Mouse (Mus musculus) gonadal fat pad, adult 2 months (tissue): Measurements from ENCODE around the gene Npepps. TPM values are rescaled to one million over a fixed set of nuclear protein-coding genes. Genes with fewer than 3 reads are reported as not detected.
A peak's percentile ranks its signal among the peaks of the same experiment; 100 is the strongest.

ENCODE experiments used
- DNase-seq: peaks from one replicate; pipeline ENCODE4 v3.0.0-alpha.2; 2012; ENCODE audit warnings: low read depth
- polyA plus RNA-seq: library from polyadenylated mRNA; depleted of rRNA; stranded (reverse); fragments of >200 nt; gene quantifications from 2 replicates; pipeline ENCODE4 v1.2.3, GENCODE M21; 2012; rRNA removed

Npepps gene
- polyA plus RNA-seq, 1 experiment: 24.7 TPM

DNA sequence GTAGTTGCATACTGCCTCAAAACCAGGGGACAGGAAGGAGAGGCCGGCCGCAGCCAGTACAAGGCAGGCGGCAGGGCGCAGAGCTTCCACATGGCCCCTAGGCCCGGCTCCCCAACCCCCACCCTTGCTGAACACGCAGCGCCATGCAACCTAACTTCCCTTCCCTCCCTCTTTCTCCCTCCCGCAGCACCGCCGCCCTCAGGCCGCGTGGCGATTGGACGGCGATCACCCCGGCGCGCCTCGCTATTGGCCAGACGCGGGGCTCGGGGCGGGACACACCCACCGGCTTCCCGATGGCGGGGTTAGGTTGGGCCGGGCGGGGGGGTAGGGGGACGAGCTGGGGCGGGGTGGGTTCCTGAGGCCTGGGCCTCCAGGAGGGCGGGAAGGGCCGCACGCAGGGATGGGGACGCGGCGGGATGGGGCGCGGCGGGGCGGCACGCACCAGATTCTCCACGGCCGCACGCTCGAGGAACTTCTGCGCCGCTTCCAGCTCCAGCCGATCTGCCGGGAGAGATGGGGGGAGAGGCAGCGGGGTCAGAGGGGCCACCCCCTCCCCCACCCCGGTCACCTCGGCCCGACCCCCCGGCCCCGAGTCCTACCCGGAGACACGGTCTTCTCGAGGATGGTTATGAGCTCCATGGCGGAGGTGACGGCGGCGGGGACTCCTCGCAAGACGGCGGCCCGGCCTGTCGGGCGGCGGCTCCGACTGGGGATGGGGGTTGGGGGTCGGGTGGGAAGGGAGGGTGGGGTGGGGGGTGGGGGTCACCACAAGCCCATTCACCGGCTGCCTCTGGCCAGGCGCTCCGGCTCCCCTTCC, 93.3 kb downstream of the Npepps start:
- DNase-seq: peak; percentile 41

DNA sequence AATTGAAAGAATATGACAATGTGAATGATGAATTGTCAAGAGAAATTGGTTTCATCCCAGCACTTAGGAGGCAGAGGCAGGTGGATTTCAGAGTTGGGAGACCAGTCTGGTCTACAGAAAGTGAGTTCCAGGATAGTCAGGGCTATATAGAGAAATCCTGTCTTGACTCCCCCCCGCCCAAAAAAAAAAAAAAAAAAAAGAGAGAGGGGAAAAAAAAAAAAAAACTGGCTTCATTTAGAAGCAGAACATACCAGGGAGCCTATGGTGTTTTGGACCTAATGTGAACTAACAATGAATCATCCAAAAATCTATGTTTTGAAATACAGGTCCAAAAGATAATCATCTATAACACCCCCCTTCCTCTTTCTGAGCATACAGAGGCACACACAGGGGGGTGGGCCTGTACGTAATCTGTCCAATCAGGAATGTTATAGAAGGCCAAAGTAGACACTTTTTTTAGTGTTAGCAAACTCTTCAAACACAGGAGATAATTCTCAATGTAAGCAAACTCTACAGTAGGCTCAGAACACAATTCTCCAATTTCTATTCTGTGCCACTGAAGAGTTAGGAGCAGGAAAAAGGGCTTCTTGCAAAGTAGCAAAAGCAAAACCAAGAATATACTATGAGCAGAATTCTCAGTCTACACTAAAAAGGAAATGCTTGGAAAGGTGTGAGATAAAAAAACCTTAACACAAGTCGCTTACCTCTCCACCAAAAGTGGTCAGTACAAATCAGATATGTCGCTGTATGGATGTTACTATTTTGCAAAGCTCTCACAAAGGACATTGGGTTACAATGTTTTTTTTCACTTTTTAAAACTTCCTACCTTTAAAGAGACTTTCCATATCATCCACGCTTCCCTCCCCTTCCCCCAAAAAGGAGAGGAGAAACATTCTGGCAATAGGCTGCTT, 94.5 kb downstream of the Npepps start:
- DNase-seq: no peak

DNA sequence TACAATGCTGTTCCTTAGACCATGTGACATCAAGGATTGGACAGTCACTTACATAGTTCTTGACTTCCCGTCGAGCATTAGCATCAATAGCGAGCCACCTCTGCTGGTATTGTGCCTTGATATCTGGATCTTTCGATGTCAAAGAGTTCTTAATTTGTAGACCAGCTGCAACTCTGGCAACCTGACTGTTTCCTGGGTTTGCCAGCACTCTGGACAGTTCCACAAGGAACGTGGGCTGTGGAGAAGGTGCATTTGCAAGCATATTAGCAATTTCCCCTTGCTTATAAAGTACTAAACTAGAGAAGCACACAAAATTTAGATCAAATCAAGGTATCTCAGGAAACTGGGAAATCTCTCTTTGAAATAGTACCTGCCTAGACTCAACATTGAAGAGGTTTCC, 95.6 kb downstream of the Npepps start:
- DNase-seq: no peak

DNA sequence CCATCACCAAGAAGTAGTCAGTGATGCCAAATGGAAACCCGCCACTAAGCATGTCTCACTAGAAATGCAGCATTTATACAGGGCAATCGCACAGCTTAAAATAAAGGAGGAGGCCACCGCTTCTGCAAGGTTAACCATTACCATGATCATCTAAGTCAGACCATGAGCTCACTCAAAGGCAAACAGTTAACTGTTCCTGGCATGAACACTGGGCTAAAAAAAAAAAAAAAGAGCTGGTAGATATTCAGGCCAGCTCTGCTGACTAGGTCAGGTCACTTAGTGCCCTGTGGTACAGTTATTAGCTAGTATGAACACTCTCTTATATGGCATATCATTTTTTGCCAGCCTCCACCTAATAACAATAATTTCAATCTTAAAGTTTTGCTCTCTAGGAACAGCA, 98.0 kb downstream of the Npepps start:
- no peak for DNase-seq

DNA sequence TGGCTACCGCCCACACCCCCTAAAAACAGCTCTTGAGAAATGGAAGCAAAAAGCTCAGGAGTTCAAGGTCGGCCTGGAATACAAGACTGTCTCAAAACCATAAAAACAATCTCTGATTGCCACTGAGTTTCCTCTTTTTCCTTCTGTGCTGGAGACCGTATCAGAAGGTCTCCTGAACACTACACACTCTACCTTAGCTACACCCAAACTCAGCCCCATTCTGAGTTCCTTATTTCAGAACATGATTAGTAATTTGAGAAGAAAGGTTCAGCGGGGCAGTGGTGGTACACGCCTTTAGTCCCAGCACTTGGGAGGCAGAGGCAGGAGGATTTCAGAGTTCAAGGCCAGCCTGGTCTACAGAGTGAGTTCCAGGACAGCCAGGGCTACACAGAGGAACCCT, 99.4 kb downstream of the Npepps start:
- no peak for DNase-seq

DNA sequence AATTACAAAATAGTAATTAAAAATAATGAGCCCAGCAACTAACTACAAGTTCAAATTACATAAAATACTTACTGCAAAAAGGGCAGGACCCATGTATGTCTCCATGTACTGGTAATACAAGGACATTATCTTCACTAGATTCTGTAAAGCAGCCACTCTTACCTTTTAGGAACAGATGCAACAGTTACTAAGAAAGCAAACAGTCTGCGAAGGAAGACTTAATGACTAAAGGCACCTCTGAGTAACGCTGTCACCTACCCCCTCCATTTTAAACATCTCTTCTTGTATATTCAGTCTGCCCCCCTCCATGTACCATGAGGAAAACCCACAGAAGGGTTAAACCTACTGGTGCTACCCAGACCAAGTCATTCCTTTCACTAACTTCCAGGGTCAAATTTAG, 102.2 kb downstream of the Npepps start:
- no peak for DNase-seq

DNA sequence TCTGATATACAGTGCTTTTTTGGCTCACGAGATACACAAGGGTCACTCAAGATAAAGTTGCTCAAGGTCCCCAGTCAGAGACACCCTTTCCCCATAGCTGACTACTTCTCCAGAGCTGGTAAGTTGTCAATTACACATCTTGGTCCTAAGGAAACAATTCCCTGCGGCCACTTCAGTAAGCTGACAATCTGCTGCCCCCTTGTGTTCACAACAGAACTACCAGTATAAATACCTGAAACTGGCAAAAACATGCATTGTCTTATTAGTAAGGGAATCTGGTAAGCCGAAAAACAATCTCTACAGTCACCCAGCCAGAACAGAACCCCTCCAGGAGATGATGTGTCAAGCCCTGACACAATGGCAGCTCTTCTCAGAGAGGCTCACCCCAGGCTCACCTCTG, 103.6 kb downstream of the Npepps start:
- DNase-seq: no peak

DNA sequence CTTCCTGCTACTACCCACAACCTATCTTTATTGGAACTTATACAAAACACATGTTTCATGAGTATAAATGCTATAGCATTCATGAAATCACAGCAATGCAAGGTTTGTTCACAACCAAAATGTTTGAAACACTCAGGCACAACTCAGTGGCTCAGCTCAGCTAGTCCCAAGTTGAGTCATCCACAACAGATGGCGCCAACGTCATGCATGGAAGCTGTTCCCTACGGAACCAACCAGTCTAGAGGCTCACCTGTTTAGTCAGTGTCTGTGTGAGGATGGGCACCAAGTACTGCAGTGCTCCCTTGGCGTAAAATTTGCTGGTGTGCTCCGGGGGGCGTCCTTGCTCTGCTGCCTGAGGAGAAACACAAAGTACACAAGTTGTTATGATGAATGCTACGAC, 104.9 kb downstream of the Npepps start:
- no peak for DNase-seq

DNA sequence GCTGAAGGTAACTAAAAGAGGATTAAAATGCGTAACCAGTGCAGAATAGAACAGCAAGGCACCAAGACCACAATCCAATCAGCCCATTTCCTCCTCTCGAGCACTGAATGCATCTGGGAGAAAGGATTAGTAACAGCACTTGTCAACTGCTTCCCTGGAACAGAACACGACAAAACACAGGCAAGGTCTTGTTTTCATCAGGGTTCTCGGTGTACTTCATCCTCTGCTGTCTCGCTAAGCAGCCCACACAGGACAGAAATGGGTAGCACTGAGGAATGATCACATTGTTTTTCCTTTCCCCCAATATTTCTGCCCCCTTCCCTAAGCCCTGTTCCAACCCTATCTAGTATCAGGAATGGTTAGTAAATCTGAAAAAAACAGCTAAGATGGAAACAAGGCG, 120.1 kb downstream of the Npepps start:
- no peak for DNase-seq

DNA sequence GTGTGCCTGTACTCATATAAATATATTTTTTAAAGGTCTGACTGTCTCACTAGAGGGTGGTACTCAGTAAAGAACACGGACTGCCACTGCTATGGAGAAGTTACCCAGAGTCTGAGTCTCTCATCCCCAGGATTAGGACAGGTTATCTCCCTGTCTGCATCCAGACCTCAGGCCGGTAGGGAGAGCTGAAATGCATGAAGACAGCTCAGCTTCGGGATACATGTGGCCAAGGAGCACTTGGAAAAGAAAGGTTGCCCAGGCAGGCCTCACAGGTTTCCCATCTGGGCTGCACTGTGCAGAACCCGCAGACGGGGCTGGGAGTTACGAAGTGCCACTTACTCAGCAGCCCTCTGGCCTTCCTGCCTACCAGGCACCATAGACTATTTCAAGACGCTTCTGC, 123.4 kb downstream of the Npepps start:
- no peak for DNase-seq

Other genes with a start within 250 kb of the Npepps start
- gene Lrrc46, start 239.2 kb downstream of the Npepps start, polyA plus RNA-seq: 4.9 and 7.7 TPM in 2 replicates
- gene Mrpl10, start 239.1 kb downstream of the Npepps start, polyA plus RNA-seq: 72.0 and 90.4 TPM in 2 replicates
- 30.5 and 35.6 TPM in 2 replicates for gene Osbpl7, start 230.0 kb downstream of the Npepps start, polyA plus RNA-seq
- 0.23 and 0.29 TPM in 2 replicates for gene Tbx21, start 165.3 kb downstream of the Npepps start, polyA plus RNA-seq
- gene Tbkbp1, start 129.1 kb downstream of the Npepps start, polyA plus RNA-seq: 11.3 and 11.9 TPM in 2 replicates
- 40.4 and 42.5 TPM in 2 replicates for gene Kpnb1, start 92.8 kb downstream of the Npepps start, polyA plus RNA-seq
- 12.2 and 12.3 TPM in 2 replicates for gene Mrpl45, start 35.1 kb upstream of the Npepps start, polyA plus RNA-seq
- gene Gpr179, start 71.4 kb upstream of the Npepps start, polyA plus RNA-seq: 0.39 and 0.76 TPM in 2 replicates
- 7.9 and 9.0 TPM in 2 replicates for gene Socs7, start 81.9 kb upstream of the Npepps start, polyA plus RNA-seq
- gene Arhgap23, start 134.9 kb upstream of the Npepps start, polyA plus RNA-seq: 25.6 and 31.5 TPM in 2 replicates
- gene 4933428G20Rik, start 219.7 kb upstream of the Npepps start, polyA plus RNA-seq: 0.07 and 0.24 TPM in 2 replicates